Mouse (Mus musculus) megakaryocyte, embryonic 14.5 days (primary cell): Measurements from ENCODE around the gene Fam166a.

Source experiments
- FLI1 ChIP-seq: IDR thresholded peaks from 2 replicates; pipeline ENCODE4 v1.6.1; 2012; ENCODE audit warnings: low read length, inconsistent platforms, mixed read lengths
- GATA1 ChIP-seq: IDR thresholded peaks from 3 replicates; pipeline ENCODE4 v1.6.1; 2012; ENCODE audit warnings: mixed read lengths, low read length, inconsistent platforms, borderline replicate concordance

- TF ChIP-seq GATA1 (no peak), FLI1 (no peak)
Observed at GRCm38 (mm10) chr2:25196172-25196954, 22.2 kb upstream of the Fam166a start, which contains the start of gene Tor4a.
